In genomic region chr8:125670906-125671305, GRCm38 (mm10) we compare ENCODE assay signal across 23 mouse cellular contexts. TPM values are rescaled to one million over a fixed set of nuclear protein-coding genes. Genes with fewer than 3 reads are reported as not detected.
"Had no signal": no experiment of that assay in that cellular context is flagged by ENCODE, and none has a peak within 500 bp of the region (broad histone marks: within the 10 kb centered on the region; RNA-seq: fewer than 3 reads in every experiment).

No protein-coding gene starts in this region.

- H3K9ac ChIP-seq: limb, embryonic 15.5 days; liver, embryonic 14.5 days; liver, embryonic 15.5 days had no signal

- H3K4me3 ChIP-seq: myocyte had no signal

- H3K27me3 ChIP-seq: limb, embryonic 12.5 days; limb, embryonic 15.5 days; liver, embryonic 12.5 days; liver, embryonic 13.5 days; liver, embryonic 15.5 days; lung, embryonic 15.5 days; midbrain, embryonic 15.5 days had no signal

- H3K36me3 ChIP-seq: liver, embryonic 13.5 days; liver, embryonic 15.5 days; midbrain, embryonic 15.5 days had no signal

- H3K27ac ChIP-seq: limb, embryonic 12.5 days; limb, embryonic 13.5 days; liver, embryonic 12.5 days; liver, embryonic 13.5 days; liver, embryonic 14.5 days; liver, embryonic 15.5 days; lung, embryonic 15.5 days; macrophage; midbrain, embryonic 12.5 days had no signal

- DNase-seq: left cerebral cortex, postnatal 4 days; liver; liver, embryonic 13.5 days; liver, postnatal 0 days; lung, adult 18-20 months; lung, adult 2 months; lung, embryonic 14.5 days; lung, postnatal 10 days; lung, postnatal 14 days; lung, postnatal 36 days; lung, postnatal 4 days; midbrain, embryonic 14.5 days had no signal

RNA-seq across cellular contexts. Expression of gene Map10, which starts 1.3 kb away (rescaled TPM):
- polyA plus RNA-seq: myocyte had no signal
